Mouse (Mus musculus) CD8-positive naive resting alpha-beta T cell, adult 2 months (primary cell): ENCODE results near the gene Pold1.
A peak's percentile ranks its signal among the peaks of the same experiment; 100 is the strongest.

Source experiments
- DNase-seq, 2 experiments: peaks; one replicate each; pipeline ENCODE4 v3.0.0; 2022; ENCODE audit warnings: low read depth in 2 of 2, low spot score in 2 of 2

Pold1 gene

DNA sequence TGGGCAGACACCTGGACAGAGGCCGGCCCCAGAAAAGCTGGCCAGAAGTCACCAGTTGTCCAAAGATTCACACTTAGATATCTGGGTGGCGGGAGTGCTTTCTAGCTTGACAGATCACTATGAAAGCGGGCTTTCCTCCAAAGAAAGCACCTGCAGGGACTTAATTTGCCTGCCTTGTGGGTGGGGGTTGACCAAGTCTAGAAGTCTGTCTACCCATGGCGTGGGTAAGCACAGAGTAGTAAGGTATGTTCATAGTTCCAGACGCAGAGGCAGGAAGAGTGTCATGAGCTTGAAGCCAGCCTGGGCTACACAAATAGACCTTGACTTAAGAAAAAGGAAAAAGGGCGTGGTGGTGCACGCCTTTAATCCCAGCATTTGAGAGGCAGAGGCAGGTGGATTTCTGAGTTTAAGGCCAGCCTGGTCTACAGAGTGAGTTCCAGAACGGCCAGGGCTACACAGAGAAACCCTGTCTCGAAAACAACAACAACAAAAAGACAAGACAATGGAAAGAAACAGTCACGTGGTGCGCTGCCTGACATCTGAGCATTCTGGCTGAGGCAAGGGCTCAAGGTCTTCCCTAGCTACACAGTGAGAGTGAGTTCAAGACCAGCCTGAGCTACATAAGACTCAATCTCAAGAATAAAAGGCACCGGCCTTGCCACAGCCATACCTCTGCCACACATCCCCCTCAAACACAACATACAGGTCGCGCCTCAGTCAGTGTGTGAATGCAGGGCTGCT lies 22.1 kb downstream of the Pold1 start:
- no peak for DNase-seq

GRCm38 (mm10) chr7:44525126-44525832 lies 23.4 kb downstream of the Pold1 start:
- DNase-seq, result no peak

- DNase-seq, result no peak
Observed at GRCm38 (mm10) chr7:44524502-44524901, 24.1 kb downstream of the Pold1 start, which contains the start of gene Mybpc2. TSS of gene Mybpc2 (minus strand) at chr7:44524656.

GRCm38 (mm10) chr7:44523056-44523455 lies 25.6 kb downstream of the Pold1 start:
- no peak for DNase-seq

DNA sequence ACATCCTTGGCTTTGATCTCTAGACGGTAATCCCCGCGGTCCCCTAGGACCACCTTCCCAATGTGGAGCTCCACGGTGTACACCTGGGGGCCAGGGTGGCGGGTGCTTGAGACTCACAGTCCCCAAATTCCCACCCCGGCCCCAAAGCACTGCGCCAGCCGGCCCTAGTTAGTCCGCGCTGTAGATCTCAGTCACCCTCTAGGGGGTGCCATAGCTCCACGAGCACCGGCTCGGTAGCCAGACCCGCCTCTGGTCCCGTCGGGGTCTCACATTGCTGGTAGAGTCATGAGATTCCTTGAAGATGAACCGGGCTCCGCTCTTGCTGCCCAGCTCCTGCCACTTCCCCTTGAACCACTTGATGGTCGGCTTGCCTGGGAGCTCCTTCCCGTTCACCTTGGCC lies 26.9 kb downstream of the Pold1 start:
- peak; percentile 32 to 60 for DNase-seq

DNA sequence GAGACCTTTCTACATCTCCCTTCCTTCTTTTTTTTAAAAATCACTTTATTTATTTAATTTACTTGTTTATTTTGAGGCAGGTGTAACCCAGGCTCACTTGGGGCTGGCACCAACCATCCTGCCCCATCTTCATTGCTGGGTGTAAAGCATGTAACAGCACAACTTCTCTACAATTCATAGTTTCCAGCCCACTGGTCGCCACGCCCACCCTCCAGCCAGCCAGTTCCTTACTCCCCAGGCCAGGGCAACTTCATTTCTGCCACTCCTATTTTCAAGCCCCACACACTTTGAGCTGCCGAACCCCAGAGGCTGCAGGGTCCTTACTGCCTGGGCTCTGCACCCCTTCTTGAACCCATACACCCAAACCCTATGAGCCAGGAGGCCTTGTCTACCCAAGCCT lies 27.7 kb downstream of the Pold1 start:
- no peak for DNase-seq

DNA sequence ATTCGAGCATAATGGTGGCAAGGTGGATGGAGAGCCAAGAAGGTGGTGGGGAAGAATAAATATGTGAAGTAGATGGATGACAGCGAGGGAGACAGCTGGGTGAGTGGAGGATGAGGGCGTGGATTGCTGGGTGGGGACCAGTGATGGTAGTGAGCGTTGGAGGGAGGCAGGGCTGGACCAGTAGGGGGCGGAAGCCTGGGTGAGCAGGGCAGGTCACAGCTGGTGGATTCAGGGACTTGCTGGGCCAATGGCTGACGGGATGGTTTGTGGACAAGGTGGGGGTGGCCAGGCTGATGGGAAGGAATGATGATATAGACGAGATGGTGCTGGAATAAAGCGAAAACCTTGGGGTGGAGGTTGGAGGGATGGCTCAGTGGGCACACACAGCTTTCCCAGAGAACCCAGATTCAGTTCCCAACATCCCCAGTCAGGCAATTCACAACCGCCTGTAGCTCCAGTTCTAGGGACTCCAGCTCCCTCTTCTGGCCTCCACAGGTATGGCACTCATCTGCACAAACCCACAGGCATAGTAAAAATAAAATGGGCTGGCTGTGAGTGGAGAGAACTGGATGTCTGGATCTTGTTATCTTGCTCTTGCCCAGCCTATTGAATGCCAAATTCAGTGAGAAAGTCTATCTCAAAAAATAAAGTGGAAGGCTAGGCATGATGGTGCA lies 29.3 kb downstream of the Pold1 start:
- no peak for DNase-seq

- no peak for DNase-seq
Observed at GRCm38 (mm10) chr7:44507491-44507890, 41.2 kb downstream of the Pold1 start.

DNA sequence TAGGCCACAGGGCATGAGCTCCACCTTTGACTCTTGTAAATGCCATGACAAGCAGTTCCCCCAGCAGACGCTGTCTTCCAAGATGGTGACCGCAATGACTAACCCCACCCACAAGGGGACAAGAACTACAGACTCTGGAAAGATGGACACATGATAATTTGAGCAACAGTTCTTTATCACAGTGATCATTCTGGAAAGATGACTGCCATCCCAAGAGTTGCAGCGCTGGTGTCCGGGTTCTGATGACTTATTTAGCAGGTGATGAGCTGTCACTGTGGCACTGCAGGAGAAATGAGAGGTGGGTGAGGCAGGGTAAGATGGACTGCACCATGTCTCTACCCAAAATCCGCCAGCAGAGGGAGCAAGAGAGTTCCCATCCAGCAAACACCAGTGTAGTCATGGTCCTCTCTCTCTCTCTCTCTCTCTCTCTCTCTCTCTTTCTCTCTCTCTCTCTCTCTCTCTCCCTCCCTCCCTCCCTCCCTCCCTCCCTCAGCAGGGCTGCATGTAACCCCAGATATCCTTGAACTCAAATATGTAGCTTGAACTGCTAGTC lies 47.0 kb downstream of the Pold1 start:
- DNase-seq, result peak; percentile 65 to 77

GRCm38 (mm10) chr7:44500046-44500445 lies 48.6 kb downstream of the Pold1 start:
- DNase-seq, result no peak

- DNase-seq, result no peak
Observed at GRCm38 (mm10) chr7:44498922-44499321, 49.7 kb downstream of the Pold1 start.

DNA sequence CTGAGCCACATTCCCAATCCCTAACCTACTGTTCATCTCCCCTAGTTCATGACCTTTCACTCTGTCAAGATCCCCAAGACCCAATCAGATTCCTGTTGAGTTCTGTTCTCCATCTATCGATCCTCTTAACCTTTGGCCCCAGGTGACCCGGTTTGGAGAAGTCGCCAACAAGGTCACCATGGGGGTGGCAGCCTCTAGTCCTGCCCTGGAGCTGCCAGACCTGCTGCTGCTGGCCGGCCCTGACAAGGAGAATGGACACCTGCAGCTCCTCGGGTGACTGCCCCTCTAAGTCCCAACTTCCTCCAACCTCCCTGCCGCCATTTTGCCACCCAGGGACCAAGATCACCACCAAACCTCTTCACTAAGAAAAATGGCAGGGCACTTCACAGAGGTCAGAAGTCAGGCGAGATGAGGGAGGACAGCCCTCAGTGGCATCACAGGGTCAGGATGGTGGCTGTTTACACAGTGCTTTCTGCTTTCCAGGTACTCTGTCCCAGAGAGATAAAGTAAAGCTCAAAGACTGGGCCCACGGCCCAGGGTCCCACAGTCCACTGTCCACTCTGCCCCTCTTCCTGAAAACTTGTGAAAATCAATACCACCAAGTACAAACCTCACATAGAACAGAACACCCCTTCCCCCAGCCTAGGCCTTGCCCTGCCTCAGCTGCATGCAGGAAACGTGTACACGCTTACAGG lies 51.1 kb downstream of the Pold1 start:
- DNase-seq, result no peak

- DNase-seq, result no peak
Observed at GRCm38 (mm10) chr7:44496771-44497109, 51.9 kb downstream of the Pold1 start.

- peak; percentile 97 to 98 for DNase-seq
Observed at GRCm38 (mm10) chr7:44495992-44496770, 52.5 kb downstream of the Pold1 start, which contains the start of the genes Emc10 and Fam71e1. TSS of gene Emc10 (minus strand) at chr7:44496529. TSS of gene Fam71e1 (plus strand) at chr7:44496581.

DNA sequence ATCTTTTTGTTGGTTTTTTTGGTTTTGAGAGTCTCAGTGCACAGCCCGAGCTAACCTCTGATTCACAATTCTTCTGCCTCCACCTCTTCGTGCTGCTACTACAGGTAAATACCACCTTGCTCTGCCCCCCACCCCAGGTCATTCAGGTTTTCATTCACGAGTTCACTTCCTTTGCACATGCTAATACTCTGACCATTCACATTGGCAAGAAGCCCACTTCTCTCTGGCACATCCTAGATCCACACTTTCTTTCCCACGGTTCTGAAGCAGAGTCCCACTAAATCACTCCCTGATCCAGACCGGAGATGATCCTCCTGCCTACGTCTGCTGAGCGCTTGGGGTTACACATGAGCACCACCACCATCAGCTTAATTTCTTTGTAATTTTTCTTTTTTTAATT lies 53.6 kb downstream of the Pold1 start:
- DNase-seq, result no peak

DNA sequence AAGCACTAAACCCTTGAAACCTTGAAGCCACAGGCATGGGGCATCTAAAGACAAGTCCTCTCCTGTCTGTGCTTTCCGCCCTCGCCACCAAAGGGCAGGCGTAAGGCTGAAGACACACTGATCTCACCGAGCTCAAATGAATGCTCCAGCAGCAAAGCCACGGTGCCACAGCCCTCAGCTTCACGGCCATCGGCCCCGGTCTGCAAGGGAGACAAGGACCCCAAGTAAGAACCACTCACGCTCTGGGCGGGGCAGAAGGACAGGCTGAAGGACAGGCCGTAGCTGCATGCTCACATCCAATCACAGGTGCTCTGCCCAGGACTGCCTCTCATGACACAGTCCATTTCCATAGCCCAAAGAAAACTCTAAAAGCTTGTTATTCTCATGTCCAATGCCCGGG lies 54.0 kb downstream of the Pold1 start:
- DNase-seq, result no peak

DNA sequence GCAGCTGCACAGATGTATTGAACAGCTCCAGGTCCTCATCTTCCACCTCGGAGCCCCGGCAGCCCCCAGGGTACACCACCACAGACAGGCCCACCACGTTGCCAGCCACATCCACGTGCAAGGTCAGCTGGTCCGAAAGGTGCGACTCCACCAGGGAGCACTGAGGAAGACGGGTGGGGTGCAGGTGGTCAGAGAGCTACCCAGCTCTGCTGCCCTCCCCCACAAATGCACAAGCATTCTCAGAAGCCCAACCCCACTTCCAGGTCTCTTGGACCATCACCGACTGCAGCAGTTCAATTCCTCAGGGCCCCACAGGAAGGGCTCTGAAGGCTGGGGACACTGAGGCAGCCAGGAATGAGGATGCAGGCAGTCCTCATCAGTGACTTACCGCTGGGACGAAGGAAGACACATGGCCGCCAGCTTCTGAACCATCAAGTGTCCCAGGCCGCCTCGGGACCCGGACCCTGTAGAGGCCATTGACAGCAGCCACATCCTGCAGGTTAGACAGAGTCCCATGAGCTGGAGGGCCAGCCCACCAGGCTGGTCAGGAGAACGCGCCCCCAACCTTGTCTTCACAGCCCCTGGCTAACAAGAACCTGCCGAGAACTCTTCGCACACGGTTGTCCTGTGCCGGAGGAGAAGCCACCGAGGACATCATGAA lies 56.4 kb downstream of the Pold1 start:
- DNase-seq, result no peak

DNA sequence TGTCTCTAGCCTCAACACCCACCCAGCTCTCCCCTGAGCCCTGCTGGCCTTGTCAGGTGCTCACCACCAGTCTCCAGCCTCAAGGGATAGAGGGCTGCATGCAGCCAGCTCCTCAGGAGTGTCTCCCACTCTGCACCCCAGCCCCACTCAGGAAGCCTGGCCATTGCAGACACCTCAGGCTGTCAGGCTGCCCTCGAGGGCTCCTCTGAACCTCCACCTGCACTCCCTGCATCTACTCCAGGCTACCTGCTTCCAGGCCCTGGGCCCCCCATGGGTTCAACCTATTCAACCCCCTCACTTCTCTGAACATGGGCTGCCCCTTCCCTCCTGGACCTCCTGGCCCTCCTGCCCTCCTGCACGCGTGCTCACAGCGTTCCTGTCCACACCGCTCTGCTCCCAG lies 57.3 kb downstream of the Pold1 start:
- no peak for DNase-seq

- DNase-seq, result no peak
Observed at GRCm38 (mm10) chr7:44490281-44490680, 58.4 kb downstream of the Pold1 start.

DNA sequence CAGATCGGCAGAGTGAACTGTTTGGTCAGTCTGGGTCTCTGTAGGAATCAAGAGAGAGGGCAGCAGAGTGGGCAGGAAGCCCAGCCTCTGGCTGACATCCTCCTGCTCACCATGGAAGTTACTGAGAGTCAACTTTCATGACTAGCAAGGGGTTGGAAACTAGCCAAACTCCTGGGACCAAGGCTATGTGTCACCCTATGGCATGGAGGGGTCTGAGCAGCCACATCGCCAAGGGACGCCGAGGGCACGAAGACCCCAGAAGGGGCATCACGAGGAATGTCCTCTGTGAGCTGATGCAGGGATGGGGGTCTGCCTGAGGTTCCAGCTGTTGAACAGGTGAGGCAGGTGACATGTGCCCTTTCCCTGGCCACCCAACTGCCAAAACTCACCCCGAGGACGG lies 60.1 kb downstream of the Pold1 start:
- no peak for DNase-seq
